Mouse (Mus musculus): ENCODE data around the gene Gtf3c2. TPM values are rescaled to one million over a fixed set of nuclear protein-coding genes. Genes with fewer than 3 reads are reported as not detected.

The Gtf3c2 gene
- polyA plus RNA-seq, 1 experiment from 2014 or later: 63.0 TPM

- CTCF ChIA-PET: interaction anchor here (0.9 to 1.9 kb wide), 3 partner anchors 11 to 136 kb away, joined by 3 to 5 read pairs (median 4); no protein-coding TSS in a partner anchor
- POLR2A ChIA-PET: interaction anchor here (0.9 to 3.8 kb wide), 9 partner anchors 10 to 98 kb away, joined by 3 to 24 read pairs (median 4); partner anchors contain the start of genes Gm29609, Gtf3c2, Ift172 and Mpv17
- in situ Hi-C loops (cut with MboI; ENCODE audit: low pct_unique_long_range_greater_than_20kb): no loop called here
- ATAC-seq (peak; percentile 41), DNase-seq (ENCODE audit: low read depth, low spot score) (no peak)
- TF ChIP-seq CTCF (IDR thresholded peaks at IDR 0.05): no peak
- no peaks in the 10 kb centered on the region for H3K27me3 ChIP-seq
These were observed 12.3 kb upstream of the Gtf3c2 start for GRCm38 (mm10) chr5:31192045-31192938.

- no peak for TF ChIP-seq CTCF (IDR thresholded peaks at IDR 0.05)
- no peaks in the 10 kb centered on the region for H3K27me3 ChIP-seq
- DNase-seq (ENCODE audit: low read depth, low spot score) (no peak), ATAC-seq (no peak)
- POLR2A ChIA-PET: interaction anchor here (3.8 kb wide), 1 partner anchor 10 kb away, joined by 24 read pairs; the partner anchor contains the start of genes Gm29609 and Gtf3c2
- in situ Hi-C loops (cut with MboI; ENCODE audit: low pct_unique_long_range_greater_than_20kb): no loop called here
- CTCF ChIA-PET: interaction anchor here (1.5 kb wide), 1 partner anchor 10 kb away, joined by 8 read pairs; the partner anchor contains the start of genes Gm29609 and Gtf3c2
These were observed 10.3 kb upstream of the Gtf3c2 start for GRCm38 (mm10) chr5:31190201-31190600.

DNA sequence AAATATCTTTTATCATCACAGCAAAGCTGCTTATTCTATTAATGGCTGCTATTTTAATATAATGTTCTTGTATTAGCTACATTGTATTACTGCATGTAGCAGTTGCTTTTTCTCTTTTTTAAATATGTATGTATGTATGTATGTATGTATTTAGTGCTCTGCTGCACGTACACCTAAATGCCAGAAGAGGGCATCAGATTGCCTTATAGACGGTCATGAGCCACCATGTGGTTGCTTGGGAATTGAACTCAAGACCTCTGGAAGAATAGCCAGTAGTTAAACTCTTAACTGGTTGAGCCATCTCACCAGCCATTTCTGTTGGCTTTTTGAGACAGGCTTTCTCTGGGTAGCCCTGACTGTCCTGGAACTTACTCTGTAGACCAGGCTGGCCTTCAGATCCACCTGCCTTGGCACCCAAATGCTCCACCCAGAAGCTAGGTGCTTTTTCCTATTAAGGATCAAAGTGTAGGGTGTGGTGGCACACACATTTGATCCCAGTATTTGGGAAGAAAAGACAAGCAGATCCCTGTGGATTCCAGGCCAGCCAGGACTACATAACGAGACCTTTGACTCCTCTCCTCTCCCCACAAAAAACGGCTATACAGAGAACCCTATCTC lies 8.4 kb upstream of the Gtf3c2 start:
- POLR2A ChIA-PET: no interaction called here
- in situ Hi-C loops (cut with MboI; ENCODE audit: low pct_unique_long_range_greater_than_20kb): no loop called here
- H3K27me3 ChIP-seq: no peaks in the 10 kb centered on the region
- DNase-seq (ENCODE audit: low read depth, low spot score) (no peak), ATAC-seq (no peak)
- CTCF ChIA-PET: interaction anchor here (1.3 kb wide), 1 partner anchor 25 kb away, joined by 4 read pairs; no protein-coding TSS in a partner anchor
- TF ChIP-seq CTCF (IDR thresholded peaks at IDR 0.05): no peak

- in situ Hi-C loops (cut with MboI; ENCODE audit: low pct_unique_long_range_greater_than_20kb): no loop called here
- DNase-seq (ENCODE audit: low read depth, low spot score) (no peak), ATAC-seq (no peak)
- no peaks in the 10 kb centered on the region for H3K27me3 ChIP-seq
- ChIA-PET CTCF (no interaction called here), POLR2A (no interaction called here)
- no peak for TF ChIP-seq CTCF (IDR thresholded peaks at IDR 0.05)
These were observed 3.7 kb upstream of the Gtf3c2 start for GRCm38 (mm10) chr5:31183678-31184077.

DNA sequence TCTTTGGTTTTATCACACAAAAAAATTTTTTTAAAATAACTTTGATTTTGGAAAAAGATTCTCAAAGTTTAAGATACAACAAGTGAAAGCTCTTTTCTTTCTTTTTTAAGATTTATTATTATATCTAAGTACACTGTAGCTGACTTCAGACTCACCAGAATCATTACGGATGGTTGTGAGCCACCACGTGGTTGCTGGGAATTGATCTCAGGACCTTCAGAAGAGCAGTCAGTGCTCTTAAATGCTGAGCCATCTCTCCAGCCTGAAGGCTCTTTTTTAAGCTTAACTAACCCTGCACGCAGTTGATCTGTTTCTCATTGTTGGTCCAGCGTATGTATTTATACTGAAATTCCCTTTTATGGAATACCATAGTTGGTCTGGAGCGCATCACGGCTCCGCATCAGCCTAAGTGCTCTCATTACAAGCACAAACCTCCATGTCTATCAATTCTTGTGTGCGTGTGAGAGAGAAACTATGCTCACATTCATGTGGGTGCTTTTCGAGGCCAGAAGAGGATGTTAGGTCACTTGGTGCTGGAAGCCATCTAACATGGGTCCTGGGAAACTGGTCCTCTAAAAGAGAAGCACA lies 1.3 kb upstream of the Gtf3c2 start:
- no peak for TF ChIP-seq CTCF (IDR thresholded peaks at IDR 0.05)
- POLR2A ChIA-PET: interaction anchor here (0.9 to 3.5 kb wide), 6 partner anchors 10 to 33 kb away, joined by 3 to 24 read pairs (median 10); partner anchors contain the start of genes Eif2b4, Snx17 and Zfp513
- DNase-seq (ENCODE audit: low read depth, low spot score) (no peak), ATAC-seq (no peak)
- no peaks in the 10 kb centered on the region for H3K27me3 ChIP-seq
- CTCF ChIA-PET: interaction anchor here (0.6 to 2.4 kb wide), 6 partner anchors 9 to 147 kb away, joined by 3 to 11 read pairs (median 4); no protein-coding TSS in a partner anchor
- in situ Hi-C loops (cut with MboI; ENCODE audit: low pct_unique_long_range_greater_than_20kb): no loop called here

DNA sequence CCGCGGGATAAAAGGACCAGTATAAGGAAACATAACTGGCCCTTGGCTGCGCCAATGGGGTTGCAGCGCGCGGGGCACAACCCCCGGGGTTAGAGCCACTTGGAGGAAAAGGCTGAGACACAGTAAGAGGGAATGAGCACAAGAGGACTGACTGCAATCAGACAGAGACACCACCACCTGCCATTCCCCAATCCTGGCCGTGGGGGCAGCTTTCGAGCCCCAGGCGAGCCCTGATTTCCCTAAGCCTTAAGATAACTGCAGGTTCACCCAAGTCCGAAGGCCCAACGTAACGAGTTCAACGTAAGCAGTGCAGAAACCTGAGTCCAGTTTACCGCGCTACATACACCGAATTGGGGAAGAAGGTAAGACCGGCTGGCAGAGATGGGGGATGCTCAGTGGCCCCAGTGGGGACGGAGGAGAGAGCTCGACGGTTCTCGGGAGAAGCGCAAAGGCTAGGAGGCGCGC lies 611 bp downstream of the Gtf3c2 start:
- DNase-seq (ENCODE audit: low read depth, low spot score): no peak
- H3K27me3 ChIP-seq: no peaks in the 10 kb centered on the region
- in situ Hi-C loops (cut with MboI; ENCODE audit: low pct_unique_long_range_greater_than_20kb): no loop called here
- ChIA-PET POLR2A (interaction anchor here (1.4 to 3.5 kb wide), 5 partner anchors 12 to 26 kb away, joined by 3 to 24 read pairs (median 10); partner anchors contain the start of genes Eif2b4, Mpv17, Snx17 and Zfp513), CTCF (interaction anchor here (1.0 to 2.4 kb wide), 4 partner anchors 10 to 28 kb away, joined by 3 to 11 read pairs (median 6); no protein-coding TSS in a partner anchor)
- no peak for TF ChIP-seq CTCF (IDR thresholded peaks at IDR 0.05)
- ATAC-seq: peak; percentile 66

GRCm38 (mm10) chr5:31168630-31169029 lies 11.3 kb downstream of the Gtf3c2 start:
- CTCF ChIA-PET: no interaction called here

DNA sequence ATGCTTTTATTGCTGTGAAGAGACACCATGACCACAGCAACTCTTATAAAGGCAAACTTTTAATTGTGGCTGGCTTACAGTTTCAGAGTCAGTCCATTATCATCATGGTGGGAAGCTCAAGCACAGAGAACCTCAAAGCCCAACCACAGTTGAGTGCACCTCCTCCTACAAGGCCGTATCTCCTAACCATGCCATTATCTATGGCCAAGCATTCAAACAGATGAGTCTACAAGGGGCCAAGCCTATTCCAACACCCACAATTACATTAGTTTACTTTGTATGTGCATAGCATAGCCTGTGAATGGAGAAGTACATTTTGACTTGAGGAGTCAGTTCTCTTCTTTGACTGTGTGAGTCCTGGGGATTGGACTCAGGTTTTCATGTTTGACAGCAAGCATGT lies 15.1 kb downstream of the Gtf3c2 start:
- ChIA-PET CTCF (interaction anchor here (3.2 kb wide), 1 partner anchor 11 kb away, joined by 16 read pairs; no protein-coding TSS in a partner anchor), POLR2A (no interaction called here)
- DNase-seq (ENCODE audit: low read depth, low spot score): no peak
- no peaks in the 10 kb centered on the region for H3K27me3 ChIP-seq
- ATAC-seq: no peak
- TF ChIP-seq CTCF (IDR thresholded peaks at IDR 0.05): no peak
- in situ Hi-C loops (cut with MboI; ENCODE audit: low pct_unique_long_range_greater_than_20kb): no loop called here

More at GRCm38 (mm10) chr5:31168630-31169029, 11.3 kb downstream of the Gtf3c2 start:
- H3K27me3 ChIP-seq: no peaks in the 10 kb centered on the region
- no peak for ATAC-seq
- no peak for TF ChIP-seq CTCF (IDR thresholded peaks at IDR 0.05)
- no peak for DNase-seq (ENCODE audit: low read depth, low spot score)
- POLR2A ChIA-PET: interaction anchor here (0.9 kb wide), 1 partner anchor 24 kb away, joined by 3 read pairs; the partner anchor contains the start of genes Eif2b4 and Snx17
- in situ Hi-C loops (cut with MboI; ENCODE audit: low pct_unique_long_range_greater_than_20kb): no loop called here

DNA sequence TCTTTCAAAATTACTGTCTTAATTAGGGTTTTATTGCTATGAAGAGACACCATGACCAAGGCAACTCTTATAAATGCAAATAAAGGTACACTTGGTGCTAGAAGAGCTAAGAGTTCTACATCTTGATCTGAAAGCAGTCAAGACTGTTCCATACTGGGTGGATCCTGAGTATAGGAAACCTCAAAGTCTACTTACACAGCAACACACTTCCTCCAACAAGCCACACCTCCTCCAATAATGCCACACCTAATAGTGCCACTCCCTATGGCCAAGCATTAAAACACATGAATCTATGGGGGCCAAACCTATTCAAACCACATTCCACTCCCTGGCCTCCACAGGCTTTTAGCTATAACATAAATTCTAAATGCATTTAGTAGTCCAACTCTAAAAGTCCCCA lies 17.5 kb downstream of the Gtf3c2 start:
- POLR2A ChIA-PET: interaction anchor here (1.4 kb wide), 1 partner anchor 10 kb away, joined by 5 read pairs; no protein-coding TSS in a partner anchor
- no peak for ATAC-seq
- CTCF ChIA-PET: interaction anchor here (1.4 to 3.2 kb wide), 3 partner anchors 13 to 166 kb away, joined by 3 to 16 read pairs (median 4); no protein-coding TSS in a partner anchor
- no peak for DNase-seq (ENCODE audit: low read depth, low spot score)
- in situ Hi-C loops (cut with MboI; ENCODE audit: low pct_unique_long_range_greater_than_20kb): no loop called here
- no peak for TF ChIP-seq CTCF (IDR thresholded peaks at IDR 0.05)
- H3K27me3 ChIP-seq: no peaks in the 10 kb centered on the region
